Mouse (Mus musculus): ENCODE measurements around the gene Bcl2l14. TPM values are rescaled to one million over a fixed set of nuclear protein-coding genes. Genes with fewer than 3 reads are reported as not detected.

The Bcl2l14 gene
- polyA plus RNA-seq (2021): not detected

DNA sequence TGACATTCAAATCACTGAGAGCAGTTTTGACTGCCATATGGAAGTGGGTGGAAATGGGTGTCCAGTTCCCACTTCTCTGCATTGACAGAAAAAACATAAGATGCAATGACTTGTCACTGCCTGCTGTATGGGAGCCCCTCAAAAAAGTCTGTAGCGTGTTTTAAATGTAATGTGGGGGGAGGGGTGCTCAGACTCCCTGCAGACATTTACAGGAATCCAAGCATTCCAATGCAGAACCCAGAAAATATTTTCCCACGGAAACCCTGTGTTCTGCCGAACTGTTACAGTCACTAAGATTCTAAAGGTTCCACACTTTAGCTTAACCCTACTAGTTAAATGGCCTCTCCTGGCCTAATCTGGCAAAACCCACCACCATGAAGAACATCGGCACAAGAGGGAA, at the start of gene Bcl2l14:
Gene Bcl2l14, plus strand, starts transcription at position 301 of the 400 bp plus-strand sequence.
- POLR2A ChIA-PET: no interaction called here
- CTCF ChIA-PET: interaction anchor here (1.7 kb wide), 1 partner anchor 436 kb away, joined by 3 read pairs; no protein-coding TSS in a partner anchor
- DNase-seq (ENCODE audit: low read depth, low spot score): no peak
- no peak for ATAC-seq
- no peaks in the 10 kb centered on the region for H3K27me3 ChIP-seq
- in situ Hi-C loops (cut with MboI; ENCODE audit: low pct_unique_long_range_greater_than_20kb): no loop called here
- no peak for TF ChIP-seq CTCF (IDR thresholded peaks at IDR 0.05)

DNA sequence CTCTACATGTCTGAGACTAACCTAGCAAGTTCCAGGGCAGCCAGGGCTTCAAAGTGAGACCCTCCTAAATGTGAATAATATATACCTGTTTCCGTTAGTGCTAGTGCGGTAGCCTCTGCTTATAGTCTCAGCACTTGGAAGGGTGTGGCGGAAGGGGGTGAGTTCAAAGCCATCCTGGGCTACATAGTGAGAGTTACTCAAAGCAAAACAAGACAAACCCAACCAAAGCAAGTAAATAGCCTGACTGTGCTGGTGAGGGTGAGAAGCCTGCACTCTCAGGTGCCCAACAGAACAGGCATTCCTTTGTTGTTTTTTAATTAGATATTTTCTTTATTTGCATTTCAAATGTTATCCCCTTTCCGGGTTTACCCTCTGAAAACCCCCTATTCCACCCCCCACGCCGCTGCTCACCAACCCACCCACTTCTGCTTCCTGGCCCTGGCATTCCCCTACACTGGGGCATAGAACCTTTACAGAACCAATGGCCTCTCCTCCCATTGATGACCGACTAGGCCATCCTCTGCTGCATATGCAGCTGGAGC, 47.5 kb upstream of the Bcl2l14 start:
- ChIA-PET POLR2A (no interaction called here), CTCF (no interaction called here)
- no peak for TF ChIP-seq CTCF (IDR thresholded peaks at IDR 0.05)
- in situ Hi-C loops (cut with MboI; ENCODE audit: low pct_unique_long_range_greater_than_20kb): no loop called here
- ATAC-seq (no peak), DNase-seq (ENCODE audit: low read depth, low spot score) (no peak)
- peaks cover 7% of the 10 kb centered on the region for H3K27me3 ChIP-seq

DNA sequence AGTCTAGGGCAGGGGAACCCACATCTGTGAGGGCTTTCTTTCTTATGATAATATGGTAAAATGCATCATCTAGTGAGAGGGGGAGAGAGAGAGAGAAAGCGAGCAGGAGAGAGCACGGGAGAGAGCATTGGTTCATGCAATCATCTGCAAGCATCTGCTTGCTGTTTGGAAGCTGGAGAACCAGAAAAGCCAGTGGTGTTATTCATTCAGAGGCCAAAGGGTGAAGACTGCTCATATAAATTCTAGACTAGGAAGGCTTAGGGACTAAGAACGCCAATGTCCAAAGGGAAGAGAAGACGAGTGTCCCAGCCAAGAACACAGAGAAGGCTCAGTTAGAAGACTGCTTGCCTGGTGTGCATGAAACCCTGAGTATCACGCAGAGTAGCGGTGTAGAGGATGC, 43.2 kb upstream of the Bcl2l14 start:
- CTCF ChIA-PET: interaction anchor here (1.0 kb wide), 1 partner anchor 11 kb away, joined by 3 read pairs; no protein-coding TSS in a partner anchor
- ATAC-seq: no peak

DNA sequence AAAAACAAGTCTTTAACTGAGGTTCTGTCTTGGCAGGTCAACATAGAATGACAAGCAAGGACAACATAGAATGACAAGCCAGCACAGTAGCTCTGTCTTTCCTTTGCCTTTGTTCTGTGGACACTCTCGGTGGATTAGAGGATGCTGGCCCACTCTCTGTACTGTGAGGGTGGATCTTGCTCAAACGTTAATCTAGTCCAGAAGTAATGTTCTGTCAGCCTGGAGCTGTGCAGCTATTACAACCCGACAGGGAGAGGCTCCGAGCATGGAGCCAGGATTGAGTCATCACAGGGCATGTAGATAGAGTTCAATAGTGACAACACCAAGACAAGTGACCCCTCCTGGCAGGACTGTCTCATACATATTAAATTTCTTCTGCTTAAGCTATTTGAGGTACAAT, 42.4 kb upstream of the Bcl2l14 start:
- peaks cover 4% of the 10 kb centered on the region for H3K27me3 ChIP-seq
- ATAC-seq (no peak), DNase-seq (ENCODE audit: low read depth, low spot score) (no peak)
- no peak for TF ChIP-seq CTCF (IDR thresholded peaks at IDR 0.05)
- ChIA-PET POLR2A (no interaction called here), CTCF (interaction anchor here (1.0 kb wide), 1 partner anchor 12 kb away, joined by 3 read pairs; no protein-coding TSS in a partner anchor)
- in situ Hi-C loops (cut with MboI; ENCODE audit: low pct_unique_long_range_greater_than_20kb): no loop called here

More for the DNA sequence above, 43.2 kb upstream of the Bcl2l14 start:
- no peak for TF ChIP-seq CTCF (IDR thresholded peaks at IDR 0.05)
- POLR2A ChIA-PET: no interaction called here
- no peak for DNase-seq (ENCODE audit: low read depth, low spot score)
- peaks cover 4% of the 10 kb centered on the region for H3K27me3 ChIP-seq
- in situ Hi-C loops (cut with MboI; ENCODE audit: low pct_unique_long_range_greater_than_20kb): no loop called here

DNA sequence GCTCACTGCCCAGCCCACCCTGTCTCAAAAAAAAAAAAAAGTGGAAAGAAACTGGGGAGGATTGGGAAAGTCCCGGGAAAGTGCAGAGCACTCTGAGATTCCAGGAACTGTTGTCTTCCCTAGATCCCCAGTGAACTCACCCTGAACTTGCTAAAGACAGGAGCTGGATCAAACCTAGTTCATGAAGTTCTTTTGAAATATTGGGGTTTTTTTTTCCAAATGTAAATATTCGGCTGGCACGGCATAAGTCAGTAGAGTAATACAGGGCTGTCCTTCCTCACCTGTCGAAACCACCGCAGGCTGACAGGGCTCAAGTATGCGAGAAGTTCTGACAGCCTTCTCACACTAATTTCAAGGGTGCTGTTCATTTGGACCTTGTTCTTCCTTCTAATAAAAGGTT, 38.5 kb upstream of the Bcl2l14 start:
- ChIA-PET POLR2A (no interaction called here), CTCF (no interaction called here)
- ATAC-seq (no peak), DNase-seq (ENCODE audit: low read depth, low spot score) (no peak)
- no peak for TF ChIP-seq CTCF (IDR thresholded peaks at IDR 0.05)
- peaks cover 4% of the 10 kb centered on the region for H3K27me3 ChIP-seq
- in situ Hi-C loops (cut with MboI; ENCODE audit: low pct_unique_long_range_greater_than_20kb): no loop called here

DNA sequence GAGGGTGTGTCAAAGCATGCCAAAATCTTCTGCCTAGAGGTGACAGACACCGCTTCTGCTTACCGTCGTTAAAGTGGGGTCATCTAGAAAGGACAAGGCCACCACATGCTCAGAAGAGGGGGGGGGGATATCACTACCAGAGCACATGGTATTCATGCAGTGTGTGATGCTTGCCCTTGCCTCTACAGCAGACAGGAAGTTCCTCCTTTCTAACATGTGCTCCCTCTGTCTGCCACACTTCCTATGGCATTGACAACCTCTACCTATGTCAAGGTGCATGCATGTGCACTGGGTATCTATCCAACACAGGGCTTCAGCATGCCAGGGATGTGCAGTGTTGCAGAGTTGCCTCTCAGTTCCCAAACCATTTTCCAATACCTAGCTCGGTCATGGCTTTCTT, 36.0 kb upstream of the Bcl2l14 start:
- ChIA-PET CTCF (no interaction called here), POLR2A (no interaction called here)
- in situ Hi-C loops (cut with MboI; ENCODE audit: low pct_unique_long_range_greater_than_20kb): no loop called here
- ATAC-seq: no peak
- no peak for TF ChIP-seq CTCF (IDR thresholded peaks at IDR 0.05)
- no peak for DNase-seq (ENCODE audit: low read depth, low spot score)
- peaks cover 2% of the 10 kb centered on the region for H3K27me3 ChIP-seq

DNA sequence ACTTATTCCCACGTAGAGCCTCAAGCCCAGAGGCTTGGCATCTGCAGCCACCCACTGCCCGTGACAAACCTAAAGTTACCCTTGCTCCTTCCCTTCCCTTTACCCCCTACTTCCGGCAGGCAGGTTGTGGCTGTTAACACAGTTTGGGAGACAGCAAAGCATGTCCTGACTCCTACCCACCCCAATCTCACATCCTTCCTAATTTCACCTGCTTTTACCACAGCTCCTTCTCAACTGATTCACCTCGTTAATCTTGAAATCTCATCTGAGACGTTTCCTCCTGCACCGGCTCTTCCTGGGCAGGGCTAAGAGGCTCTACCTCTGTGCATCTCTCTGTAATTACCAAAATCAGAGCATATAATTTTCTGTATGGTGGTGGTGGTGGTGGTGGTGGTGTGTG, 31.5 kb upstream of the Bcl2l14 start:
- no peak for TF ChIP-seq CTCF (IDR thresholded peaks at IDR 0.05)
- POLR2A ChIA-PET: no interaction called here
- DNase-seq (ENCODE audit: low read depth, low spot score): no peak
- in situ Hi-C loops (cut with MboI; ENCODE audit: low pct_unique_long_range_greater_than_20kb): no loop called here
- no peaks in the 10 kb centered on the region for H3K27me3 ChIP-seq
- no peak for ATAC-seq
- CTCF ChIA-PET: no interaction called here

DNA sequence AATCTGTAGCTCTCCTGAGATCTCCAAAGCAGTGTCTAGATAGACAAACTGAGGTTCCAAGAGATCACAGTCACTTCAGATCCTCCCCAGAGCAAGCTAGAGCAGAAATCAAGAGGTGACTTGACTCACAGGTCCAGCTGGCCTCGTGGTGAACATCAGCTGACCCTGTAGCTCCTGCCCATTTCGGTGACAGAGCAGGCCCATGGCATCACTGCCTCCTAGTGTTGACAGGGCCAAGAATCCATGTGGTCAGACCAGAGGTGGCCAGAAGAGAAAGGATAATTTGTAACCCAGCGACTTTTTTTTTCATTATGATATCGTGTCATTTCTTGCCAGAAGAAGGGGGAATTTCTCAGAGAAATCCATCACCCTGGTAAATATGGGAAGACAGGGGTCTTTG, 30.2 kb upstream of the Bcl2l14 start:
- ATAC-seq: no peak
- H3K27me3 ChIP-seq: no peaks in the 10 kb centered on the region
- in situ Hi-C loops (cut with MboI; ENCODE audit: low pct_unique_long_range_greater_than_20kb): no loop called here
- no peak for TF ChIP-seq CTCF (IDR thresholded peaks at IDR 0.05)
- CTCF ChIA-PET: no interaction called here
- POLR2A ChIA-PET: interaction anchor here (1.0 kb wide), 1 partner anchor 408 kb away, joined by 3 read pairs; no protein-coding TSS in a partner anchor
- DNase-seq (ENCODE audit: low read depth, low spot score): no peak

DNA sequence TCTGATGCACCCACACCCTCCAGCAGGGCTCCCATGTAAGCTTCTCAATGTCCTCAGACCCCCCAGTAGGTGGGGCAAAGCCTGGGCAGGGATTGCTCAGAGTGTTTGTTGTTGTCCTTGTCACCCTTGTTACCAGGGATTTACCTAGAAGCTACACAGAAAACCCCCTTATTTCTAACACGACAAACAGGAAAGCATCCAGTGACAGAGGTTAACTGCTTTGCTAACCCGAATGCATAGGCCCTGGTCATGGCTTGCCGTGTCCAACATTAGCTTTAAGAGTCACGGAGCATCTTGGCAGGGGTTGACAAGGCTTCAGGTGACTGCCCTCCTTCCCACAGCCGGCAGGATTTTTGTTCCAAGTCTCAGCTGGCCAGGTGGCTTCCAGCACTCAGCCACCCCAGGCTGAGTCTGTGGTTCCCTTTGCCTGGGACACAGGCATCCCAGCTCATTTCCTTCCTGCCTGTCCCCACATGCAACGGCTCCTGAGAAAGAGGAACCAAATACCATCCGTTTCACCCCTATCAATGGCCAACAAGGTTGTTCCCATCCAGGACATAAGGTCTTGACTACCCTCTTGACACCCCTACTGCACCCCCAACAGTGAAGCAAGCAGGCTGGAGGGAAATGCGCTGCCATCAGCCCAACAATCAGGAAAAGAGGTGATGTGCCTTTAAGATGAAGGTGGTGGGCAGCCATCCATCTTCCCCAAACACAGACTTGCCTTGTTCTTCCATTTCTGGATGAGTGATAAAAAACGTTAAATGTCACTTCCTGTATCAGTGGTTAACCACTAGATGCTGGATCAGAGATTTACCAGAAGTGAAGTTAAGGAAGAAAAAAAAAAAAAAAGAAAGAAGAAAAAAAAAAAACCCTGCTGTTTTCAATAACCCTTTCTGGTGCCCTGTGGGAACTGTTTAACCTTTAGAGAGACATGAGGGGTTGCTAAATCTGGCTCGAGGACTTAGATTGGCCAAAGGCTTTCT, 29.5 kb upstream of the Bcl2l14 start:
- TF ChIP-seq CTCF (IDR thresholded peaks at IDR 0.05): no peak
- CTCF ChIA-PET: no interaction called here
- ATAC-seq: no peak
- POLR2A ChIA-PET: no interaction called here
- no peaks in the 10 kb centered on the region for H3K27me3 ChIP-seq
- DNase-seq (ENCODE audit: low read depth, low spot score): no peak
- in situ Hi-C loops (cut with MboI; ENCODE audit: low pct_unique_long_range_greater_than_20kb): no loop called here

DNA sequence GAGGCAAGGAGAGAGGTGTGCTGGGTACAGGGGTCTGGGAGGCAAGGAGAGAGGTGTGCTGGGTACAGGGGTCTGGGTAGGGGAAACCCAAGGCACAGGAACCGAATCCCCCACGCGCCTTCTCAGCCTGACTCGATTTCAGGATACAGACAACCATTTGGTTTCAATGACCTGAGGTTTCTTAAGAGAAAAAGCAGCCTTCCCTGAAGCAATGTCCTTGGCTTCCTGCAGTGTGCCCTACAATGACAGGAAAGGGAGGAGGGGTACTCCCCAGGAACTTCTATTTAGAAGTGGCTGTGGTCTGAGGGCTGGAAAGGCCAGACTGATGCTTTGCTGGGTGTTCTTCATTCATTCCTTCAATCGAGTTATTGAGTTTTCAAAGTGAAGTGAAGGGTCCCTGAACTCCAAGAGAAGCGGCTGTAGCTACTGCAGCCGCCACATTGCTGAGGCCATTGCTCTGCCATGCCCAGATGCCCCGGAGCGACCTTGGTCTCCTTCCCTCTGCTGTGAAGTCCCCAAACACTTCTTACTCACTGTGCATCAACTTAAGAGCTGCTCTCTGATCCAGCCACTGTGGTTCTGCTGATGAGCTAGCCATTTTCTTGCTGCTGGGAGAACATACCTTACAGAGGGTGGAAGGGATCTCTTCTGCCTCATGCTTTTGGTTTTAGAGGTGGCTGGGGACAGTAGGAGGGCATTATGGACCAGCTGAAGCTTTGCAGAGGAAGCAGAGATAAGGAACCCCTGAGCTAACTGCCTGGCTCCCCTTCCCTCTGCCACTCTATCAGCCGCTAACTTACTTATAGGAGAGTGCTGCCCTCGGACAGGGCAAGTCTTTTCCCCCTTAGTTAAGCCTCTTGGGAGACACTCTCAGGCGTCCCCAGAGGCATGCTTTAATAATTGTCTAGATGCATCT, 28.5 kb upstream of the Bcl2l14 start:
- DNase-seq (ENCODE audit: low read depth, low spot score): no peak
- in situ Hi-C loops (cut with MboI; ENCODE audit: low pct_unique_long_range_greater_than_20kb): no loop called here
- POLR2A ChIA-PET: interaction anchor here (0.5 kb wide), 1 partner anchor 144 kb away, joined by 7 read pairs; no protein-coding TSS in a partner anchor

More for the DNA sequence above, 28.5 kb upstream of the Bcl2l14 start:
- CTCF ChIA-PET: no interaction called here
- TF ChIP-seq CTCF (IDR thresholded peaks at IDR 0.05): no peak
- H3K27me3 ChIP-seq: no peaks in the 10 kb centered on the region
- ATAC-seq: no peak
